Mouse (Mus musculus): ENCODE data around the gene Vgll2.

- TF ChIP-seq CTCF (IDR thresholded peaks at IDR 0.05; ENCODE audit: low read depth, low read length) (no peak), POLR2A (IDR thresholded peaks at IDR 0.05; ENCODE audit: insufficient read depth, low read length) (no peak), EP300 (IDR thresholded peaks at IDR 0.05; ENCODE audit: insufficient read depth, low read depth, low read length) (no peak)
Measured at GRCm38 (mm10) chr10:52048287-52048686, 26.0 kb downstream of the Vgll2 start.
